Mouse (Mus musculus) lung, postnatal 10 days (tissue): ENCODE measurements at regions not wholly inside any gene's neighbourhood (a gene's known extent, or its start where the extent isn't known, plus 50 kb on each side); places are given as distances from the start of the nearest gene placed in this dataset.

Experiments
- DNase-seq: peaks from one replicate; pipeline ENCODE4 v3.0.0; 2021

DNA sequence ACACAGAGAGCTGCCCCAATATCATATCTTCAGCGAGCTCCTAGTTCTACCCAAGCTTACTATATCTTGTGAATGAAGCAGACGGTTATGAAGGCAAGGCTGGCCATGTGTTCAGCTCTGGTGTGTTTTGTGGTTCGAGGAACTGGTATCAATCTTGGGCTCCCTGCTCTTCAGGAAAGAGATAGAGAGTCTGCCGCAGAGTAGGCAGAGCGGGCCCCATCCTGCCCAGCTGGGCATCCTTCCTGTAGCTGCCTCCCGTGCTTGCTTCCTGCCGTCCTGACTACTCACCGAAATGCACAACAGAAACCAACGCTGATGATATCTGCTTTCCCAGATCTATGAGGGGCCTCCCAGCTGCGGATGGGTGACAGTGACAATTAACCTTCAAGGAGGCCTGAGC lies 60.3 kb downstream of the Snrpe start:
- DNase-seq: no peak

DNA sequence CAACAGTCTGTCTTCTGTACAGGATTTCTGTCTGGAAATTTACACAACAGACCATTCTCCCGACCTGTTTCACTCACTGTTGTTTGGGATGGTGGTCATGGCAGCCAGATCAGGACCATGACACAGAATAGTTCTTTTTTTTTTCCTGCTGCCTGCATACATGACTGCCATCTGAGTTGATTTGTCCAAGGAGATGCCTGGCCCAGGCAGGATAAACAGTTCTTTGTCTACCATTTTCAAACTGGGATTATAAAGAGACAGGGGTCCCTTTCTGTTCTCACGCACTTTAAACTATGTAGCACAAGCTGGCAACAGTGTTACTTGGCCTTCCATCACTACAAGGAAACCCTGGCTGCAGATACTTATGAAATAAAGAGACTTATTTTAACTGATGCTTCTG lies 61.1 kb downstream of the Snrpe start:
- DNase-seq: no peak

DNA sequence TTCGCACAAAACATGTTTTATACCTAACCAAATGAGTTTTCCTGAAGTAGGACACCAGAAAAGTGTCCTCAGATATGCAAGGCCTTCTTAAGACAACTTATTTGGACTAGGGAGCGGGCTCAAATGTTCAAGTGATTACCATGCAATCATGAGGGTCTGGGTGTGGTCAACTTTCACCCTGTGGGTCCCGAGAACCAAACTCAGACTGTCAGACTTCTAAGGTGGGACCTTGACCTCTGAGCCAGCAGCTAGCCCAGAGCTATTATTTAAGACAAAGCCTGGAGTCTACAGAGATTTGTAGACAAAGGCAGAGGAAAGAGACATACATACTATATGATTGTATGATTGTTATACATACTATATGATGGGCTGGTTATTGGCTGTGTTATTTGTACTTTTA lies 62.5 kb downstream of the Snrpe start:
- DNase-seq: no peak

DNA sequence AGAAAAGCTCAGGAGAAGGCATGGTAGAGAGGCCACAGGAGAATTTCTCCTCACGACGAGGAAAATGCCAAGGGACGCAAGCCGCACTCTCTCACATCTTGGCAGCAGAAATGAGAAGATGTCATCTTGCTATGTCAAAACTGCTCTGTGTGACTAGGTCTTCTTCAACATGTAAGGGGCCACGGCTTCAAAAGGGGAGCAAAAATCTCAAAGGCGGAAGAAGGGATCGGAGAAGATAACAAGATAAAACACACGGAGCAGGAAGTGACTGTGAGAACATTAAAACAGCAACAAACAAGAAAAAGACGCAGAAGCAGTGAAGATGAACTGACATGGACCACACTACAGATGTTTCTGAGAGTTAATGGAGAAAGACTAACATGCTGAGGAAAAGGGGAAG lies 65.1 kb downstream of the Snrpe start:
- DNase-seq: no peak

DNA sequence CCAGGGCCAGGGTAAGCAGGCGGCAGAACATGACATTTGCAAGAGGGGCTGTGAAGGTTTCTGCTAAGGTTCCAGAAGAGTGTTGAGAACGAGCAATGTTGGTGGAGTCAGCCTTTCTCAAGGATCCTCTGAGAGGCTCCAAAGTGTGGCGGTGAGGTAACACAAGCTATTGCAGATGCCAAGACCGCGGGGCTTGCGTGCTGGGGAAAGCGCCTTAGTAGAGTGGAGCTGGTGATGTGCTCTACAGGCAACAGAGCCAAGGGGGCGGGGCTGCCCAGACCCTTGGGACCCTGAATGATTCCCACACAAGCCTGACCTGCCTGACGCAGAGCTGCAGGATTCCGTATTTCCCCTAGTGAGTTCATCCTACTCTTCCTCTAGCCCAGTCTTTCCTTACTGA lies 66.3 kb downstream of the Snrpe start:
- DNase-seq: peak; percentile 4

DNA sequence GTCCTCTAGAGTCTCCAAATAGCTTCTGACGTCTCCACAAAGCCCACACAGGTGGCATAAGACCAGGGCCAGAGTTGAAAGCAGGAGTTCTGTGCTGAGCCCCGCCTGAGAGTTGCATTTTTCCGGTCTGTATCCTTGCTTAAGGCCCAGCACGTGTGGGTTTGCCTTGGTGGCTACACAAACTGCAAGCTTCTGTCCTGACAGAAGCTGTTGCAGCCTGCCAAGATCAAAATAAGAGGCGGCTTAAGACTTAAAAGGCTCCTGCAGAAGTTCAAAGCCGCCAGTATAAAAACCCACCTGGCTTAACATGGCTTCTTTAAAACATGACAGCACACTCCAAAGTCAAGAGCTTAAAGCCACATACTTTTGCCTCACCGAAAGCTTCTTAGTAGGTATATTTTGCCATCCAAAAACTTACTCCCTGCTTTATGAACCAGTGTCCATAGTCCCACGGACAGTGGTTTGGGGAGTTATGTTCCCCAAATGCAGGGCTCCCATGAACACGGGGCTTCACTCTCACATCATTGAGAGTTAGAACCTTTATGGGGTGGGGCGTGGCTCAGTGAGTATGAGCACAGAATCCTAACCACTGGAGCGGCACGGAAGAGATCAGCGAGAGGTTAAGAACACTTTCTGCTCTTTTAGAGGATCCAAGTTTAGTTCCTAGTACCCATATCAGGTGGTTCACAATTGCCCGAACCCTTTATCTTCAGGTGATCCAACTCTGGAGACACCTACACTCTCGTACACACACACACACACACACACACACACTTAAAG lies 67.9 kb downstream of the Snrpe start:
- DNase-seq: no peak

DNA sequence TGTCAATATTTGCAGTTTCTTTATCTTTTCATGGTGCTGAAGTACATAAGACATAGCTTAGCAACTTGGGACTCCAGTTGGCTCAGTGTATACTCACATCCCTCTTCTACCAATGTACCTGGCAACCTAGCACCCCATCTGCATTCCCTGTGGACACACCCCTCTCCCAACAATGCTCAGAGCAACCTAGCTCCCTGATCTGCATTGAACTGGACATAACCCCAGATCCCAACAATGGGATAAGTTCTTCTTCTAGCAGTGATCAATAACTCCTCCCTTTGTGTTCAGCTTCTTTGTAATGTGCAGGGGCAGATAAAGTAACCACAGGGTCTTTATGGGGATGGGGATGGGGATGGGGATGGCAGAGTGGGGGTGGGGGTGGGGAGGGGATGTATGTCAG lies 79.4 kb downstream of the Snrpe start:
- DNase-seq: no peak

DNA sequence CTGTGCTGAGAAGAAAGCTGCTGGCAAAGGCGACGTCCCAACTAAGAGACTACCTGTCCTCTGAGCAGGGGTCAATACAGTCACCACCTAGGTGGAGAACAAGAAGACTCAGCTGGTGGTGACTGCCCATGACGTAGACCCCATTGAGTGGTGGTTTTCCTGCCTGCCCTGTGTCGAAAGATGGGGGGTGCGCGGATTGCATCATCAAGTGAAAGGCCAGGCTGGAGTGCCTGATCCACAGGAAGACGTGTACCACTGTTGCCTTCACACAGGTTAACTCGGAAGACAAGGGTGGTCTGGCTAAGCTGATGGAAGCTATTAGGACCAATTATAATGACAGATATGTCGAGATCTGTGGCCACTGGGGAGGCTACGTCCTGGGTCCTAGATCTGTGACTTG lies 80.3 kb downstream of the Snrpe start:
- DNase-seq: no peak

DNA sequence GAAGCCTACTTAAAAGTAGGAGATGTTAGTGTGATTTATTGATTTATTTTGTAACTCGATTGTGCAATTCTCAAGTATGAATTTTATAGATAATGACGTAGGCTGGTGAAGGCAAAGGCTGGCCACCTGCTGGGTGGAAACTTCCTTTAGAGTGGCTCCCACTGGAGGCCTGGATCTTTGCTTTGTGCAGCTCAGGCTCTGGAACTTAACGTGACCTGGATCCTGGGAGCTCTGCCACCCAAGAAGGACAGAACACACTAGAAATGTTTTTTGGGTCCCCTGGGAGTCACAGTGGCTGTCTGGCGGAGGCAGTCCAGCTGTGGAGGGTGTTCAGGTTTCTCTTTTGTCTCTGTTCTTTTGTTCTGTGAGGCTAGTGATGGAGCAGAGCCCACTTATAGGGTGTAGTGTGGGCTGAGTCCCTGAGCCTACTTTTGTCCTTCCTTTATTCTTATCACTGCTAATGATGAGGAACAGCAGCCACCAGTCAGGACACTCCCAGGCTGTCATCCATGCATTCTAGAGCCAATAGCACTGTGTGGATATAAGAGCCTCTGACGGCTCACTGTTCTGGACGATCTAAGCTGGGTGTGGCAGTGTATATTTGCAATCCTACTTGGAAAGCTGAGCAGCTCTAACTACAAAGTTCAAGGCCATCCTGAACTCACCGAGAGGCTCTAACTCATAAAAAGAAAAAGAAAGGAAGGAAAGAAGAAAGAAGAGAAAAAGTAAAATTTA lies 82.3 kb downstream of the Snrpe start:
- no peak for DNase-seq

DNA sequence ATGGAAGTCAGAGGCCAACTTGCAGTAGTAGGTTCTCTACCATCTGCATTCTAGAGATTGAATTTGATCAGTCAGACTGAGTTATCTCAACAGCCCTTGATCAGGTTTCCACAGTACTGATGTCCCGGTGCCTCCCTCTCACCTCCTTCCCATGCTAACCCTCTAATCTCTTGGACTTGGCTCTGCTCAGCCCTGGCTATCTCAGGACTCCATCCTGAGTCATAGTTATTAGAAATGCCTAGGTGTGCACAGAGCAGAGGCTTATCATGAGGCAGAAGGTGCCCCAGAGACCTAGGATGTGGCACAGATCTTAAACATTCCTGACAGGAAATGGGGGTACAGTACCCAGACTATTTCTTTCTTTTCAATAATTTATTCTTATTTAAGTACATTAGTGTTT lies 87.3 kb downstream of the Snrpe start:
- no peak for DNase-seq

DNA sequence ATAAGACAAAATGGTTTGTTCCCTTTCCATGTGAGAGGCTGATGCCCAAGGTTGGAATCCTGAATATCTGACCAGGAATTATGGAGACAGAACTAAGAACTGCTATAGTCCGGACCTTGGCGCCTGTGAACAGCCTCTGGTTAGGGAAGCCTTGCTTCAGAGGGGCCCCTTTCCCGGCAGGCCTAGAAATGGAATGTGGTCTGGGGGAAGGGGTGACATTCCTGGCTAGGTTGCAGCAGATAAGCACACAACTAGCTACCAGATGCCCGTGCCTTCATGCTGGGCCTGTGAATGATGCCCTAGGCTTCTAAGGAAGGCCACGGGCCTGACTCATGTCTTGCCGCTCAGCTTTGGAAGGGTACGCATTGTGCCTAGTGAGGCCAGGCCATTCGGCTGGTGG lies 89.4 kb downstream of the Snrpe start:
- no peak for DNase-seq

DNA sequence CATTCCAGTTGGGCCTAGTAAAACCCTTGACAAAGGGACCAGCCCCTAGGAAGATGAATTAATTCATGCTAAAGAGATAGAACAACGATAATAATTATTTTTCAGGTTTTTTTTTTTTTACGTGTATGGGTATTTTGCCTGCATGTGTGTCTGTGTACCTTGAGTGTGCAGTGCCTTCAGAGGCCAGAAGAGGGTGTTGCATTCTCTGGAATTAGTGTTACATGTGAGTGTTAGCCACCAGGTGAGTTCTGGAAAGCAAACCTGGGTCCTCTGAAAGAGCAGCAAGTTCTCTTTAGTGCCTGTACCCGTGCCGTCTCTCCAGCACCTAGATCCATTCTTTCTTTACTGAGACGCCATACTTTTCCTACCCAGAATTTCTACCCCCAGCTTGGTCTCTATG lies 92.8 kb upstream of the Sox13 start:
- DNase-seq: no peak

DNA sequence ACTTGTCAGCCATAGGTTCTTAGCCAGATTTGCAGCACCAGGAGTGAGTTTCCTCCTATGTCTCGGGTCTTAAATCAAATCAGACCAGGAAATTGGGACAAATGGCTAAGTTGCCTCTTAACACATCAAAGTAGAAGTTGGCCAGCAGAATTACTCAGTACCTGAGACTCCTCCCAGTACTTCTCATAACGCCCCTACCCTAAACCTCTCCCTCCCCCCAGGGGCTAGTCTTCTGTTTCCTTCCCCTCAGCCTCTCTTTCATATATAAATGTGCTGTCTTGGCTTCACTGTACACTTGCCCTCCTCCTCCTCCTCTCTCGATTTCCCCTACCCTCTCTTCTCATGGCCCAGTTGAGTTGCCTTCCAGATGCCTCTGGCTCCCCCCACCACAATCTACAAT lies 79.9 kb upstream of the Sox13 start:
- DNase-seq: no peak

DNA sequence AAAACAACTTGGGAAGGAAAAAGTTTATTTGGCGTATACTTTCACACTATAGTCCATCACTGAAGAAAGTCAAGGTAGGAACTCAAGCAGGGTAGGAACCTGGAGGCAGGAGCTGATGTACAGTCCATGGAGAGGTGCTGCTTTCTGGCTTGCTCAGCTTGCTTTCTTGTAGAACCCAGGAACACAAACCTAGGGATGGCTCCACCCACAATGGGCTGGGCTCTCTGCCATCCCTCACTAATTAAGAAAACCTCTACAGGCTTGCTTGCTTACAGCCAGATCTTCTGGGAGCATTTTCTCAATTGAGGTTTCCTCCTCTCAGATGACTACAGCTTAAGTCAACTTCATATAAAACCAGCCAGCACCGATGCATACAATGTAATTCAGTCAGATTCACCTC lies 79.2 kb upstream of the Sox13 start:
- no peak for DNase-seq

DNA sequence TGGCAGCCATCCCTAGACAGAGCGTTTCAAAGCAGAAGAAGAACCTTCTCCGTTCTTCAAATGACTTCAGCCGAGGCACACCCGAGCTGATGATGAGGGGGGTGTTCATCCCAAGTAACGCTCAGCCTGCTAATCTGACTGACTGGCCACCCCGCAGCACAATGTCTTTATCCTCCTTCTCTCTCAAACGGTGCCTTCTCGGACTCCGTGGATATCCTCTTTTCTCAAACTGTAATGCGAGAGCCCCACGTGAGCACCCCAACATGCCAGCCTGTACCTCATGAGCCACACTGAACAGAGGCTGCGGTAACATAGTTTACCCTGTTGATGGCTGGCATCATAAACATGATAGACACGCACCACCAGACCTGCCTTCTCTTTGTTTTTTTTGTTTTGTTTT lies 76.8 kb upstream of the Sox13 start:
- no peak for DNase-seq

DNA sequence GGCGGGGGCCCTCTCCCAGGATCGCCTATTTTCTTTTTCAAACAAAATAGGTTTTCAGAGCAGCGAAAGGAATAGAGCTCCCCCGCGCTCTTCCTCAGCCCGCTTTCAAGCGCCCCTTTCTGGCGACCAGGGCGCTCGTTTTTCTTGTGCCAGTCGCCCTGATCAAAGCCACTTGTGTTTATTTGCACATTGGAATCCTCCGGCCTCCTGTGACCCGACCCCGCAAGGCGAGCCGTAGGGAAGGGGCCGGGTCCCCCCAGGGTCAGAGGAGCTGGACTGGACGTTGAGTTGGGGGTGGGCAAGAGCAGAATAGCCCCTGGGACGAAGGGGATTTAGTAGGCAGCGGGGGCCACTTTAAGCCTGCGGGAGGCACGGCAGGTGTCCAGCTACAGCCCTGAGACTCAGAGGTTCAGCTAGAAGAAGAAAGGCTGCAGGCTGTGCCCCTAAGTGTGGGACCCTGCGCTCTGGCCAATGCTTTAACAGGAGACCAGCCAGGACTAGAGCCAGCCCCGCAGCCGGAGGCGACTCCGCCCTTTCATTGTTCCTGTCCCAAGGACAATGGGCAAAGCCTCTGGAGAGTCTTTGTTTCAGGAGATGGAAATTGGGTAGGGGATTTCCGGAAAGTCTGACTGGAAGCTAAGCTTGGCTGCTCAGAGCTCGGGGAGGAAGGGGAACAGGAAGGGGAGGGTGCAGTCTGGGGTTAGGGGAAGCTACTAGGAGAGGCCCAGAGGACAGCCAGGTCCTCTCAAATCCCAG lies 69.0 kb upstream of the Sox13 start:
- peak; percentile 88 for DNase-seq

DNA sequence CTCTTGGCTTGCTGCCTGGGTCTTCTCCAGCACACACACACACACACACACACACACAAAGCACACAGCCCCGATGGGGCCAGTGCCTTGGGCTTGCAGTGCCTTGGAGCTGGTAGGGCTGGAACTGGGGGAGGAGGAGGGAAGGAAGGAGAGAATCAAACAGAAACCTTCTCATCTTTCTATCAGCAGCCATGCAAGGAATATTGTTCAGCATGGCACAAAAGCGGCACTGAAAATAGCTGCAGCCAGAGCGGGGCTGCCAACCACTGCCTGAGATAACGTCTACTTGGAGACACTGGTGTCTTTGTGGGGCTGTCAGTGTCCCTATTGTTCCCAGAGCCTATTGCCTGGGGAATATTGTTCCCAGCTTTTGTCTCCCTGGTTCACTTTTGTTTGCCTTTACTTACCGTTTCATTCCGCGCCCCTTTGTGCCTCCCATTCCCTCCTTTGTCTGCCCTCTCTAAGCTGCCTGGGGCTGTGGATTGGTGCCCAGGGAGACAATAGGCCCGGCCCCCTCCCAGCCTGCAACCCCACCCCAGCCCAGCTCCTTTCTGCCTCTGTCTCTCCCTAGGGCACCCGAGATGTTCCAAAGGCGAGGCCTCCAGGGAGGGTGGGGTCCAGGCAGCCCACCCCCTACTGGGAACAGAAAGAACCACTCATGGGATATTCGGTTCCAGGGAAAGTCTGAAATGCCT lies 68.3 kb upstream of the Sox13 start:
- DNase-seq: peak; percentile 71

DNA sequence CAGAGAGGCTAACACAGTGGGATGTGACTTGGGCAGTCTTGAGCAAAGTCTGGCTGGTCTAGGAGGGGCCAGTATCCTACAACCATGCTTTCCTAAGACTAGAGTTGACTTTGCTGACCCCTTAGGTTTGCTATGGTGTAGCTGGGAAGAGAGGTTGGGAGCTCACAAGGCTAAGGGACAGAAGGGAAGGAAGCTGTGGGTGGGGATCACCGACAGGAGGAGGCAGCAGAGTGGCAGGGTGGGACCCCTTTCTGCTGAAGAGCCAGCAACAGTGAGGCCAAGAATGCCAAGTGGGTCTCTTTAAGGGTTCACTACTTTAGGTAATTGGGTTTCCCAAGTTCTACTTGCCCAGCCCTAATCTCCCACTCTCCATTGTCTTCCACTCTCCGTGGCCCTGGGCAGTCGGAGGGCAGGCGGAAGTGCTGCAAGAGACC lies 67.7 kb upstream of the Sox13 start:
- DNase-seq: peak; percentile 66

DNA sequence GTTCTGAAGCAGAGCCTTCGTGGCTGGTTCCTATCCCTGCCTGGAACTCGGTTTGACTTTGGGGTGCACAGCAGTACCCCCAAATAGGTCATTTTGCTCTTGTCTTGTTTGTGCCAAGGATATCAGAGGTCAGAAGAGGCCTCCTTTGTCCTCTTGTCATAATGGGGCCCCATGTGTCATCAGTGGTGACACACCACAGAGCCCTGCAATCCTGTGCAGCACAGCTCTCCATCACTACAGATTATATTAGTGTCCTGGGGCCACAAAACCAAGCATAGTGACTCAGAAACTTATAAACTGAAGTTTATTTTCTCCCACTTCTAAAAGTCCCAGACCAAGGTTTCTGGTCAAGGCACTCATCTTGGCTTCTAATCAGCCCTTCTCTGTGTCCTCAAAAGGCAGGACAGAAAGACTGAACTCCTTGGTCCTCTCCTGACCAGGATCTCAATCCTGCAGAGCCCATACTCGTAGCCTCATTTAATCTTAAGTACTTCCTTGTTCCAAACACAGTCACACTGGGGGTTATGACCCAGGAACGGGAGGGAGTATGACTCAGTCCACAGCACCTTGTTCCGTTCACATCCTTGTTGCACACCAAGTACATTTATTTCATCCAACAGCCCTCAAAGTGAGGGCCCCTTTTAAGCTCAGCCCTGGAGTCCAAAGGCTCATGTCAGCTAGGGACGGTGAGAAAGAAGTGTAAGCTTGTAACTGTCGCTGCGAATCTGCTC lies 63.2 kb upstream of the Sox13 start:
- DNase-seq: no peak

DNA sequence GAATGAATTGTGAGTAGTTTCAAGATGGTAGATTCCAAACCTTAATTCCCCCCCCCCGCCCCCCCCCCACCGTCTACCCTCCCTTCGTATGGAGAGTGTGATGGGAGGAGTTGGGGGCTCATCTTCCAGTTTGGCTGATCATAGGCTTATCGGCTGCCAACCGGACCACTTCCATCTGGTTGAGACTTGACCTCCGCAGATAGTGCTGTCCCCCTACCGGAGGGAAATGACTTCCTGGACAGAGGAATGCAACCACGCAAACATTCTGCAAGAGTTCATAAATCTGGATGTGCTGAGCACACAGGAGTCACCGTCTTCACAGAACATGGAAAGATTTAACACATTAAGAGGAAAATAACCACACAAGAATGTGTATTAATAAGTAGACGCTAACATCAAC lies 62.2 kb upstream of the Sox13 start:
- peak; percentile 36 for DNase-seq

DNA sequence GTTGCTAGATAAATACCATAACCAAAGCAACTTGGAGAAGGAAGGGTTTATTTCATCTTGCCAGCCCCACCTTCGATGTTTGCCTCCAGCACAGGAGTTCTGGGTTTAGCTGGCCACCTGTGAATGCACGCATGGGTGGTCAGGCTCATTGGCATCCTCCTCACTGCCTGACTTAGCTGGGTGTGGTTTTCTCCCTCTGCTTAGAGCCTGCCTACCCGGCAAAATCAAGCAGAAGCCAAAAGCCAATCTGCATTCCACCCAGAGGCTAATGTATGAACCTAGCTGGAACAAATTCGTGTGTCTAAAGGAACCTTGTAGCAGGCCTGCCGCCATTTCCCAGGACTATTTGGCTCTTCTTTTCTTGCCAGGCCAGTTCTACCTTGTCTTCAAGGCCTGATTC lies 58.7 kb upstream of the Sox13 start:
- no peak for DNase-seq

DNA sequence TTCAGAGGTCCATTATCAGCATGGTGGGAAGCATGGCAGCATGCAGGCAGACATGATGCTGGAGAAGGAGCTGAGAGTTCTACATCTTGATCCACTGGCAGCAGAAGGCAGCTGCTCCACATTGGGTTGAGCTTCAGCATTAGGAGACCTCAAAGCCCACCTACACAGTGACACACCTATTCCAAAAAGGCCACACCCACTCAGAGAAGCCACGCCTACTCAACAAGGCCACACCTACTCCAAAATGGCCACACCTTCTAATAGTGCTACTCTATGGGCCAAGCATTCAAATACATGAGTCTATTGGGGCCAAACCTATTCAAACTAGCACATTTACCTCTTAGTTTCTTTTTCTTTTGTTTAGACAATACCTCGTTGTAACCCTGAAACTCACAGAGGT lies 50.4 kb upstream of the Sox13 start:
- DNase-seq: no peak
